Mouse (Mus musculus): ENCODE measurements around the gene Jph3. TPM values are rescaled to one million over a fixed set of nuclear protein-coding genes. Genes with fewer than 3 reads are reported as not detected.

Gene Jph3
- total RNA-seq (2021) = 1 to 10 TPM; 1.1 to 1.8 TPM
- long read RNA-seq, experiment 1 = 0 reads
- long read RNA-seq, experiment 2 = 0 reads

DNA sequence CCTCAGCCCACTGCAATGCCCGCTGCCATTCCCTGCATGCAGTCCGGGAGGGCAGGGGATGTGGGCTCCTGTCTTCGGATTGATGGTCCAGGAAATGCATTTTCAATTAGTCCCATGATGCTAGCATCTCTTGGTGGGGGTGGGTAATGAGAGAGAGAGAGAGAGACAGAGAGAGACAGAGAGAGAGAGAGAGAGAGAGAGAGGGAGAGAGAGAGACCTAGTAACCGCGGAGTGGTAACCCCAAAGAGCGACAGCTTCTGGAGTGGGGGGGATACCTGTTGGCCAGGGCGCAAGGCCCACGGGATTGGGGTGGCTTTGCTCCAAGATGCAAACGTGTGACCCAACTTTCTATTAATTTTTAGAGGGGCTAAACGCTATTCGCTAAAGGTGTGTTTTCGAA is at the start of gene Jph3:
TSS of gene Jph3 (plus strand) at position 301 of the 400 bp plus-strand sequence.
- DNase-seq = no peak

DNA sequence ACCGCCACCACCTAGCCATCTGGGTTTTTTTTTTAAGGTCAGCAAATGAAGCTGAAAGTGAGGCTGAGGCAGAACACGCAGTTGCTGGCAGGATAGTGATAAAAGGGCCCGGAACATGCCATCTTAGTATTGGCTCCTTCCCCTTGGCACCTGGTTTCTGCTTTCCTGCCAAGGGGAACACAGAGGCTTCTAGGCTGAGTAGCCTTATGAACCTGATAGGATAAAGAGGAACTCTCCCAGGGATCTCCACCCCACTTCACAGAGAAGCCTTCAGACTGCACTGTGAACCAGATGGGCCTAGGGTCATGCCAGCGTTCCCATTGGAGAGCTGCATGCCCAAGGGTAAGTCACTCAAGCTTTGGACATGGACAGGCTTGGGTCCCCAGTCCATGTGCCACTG is 48.5 kb upstream of the Jph3 start:
- DNase-seq = no peak

DNA sequence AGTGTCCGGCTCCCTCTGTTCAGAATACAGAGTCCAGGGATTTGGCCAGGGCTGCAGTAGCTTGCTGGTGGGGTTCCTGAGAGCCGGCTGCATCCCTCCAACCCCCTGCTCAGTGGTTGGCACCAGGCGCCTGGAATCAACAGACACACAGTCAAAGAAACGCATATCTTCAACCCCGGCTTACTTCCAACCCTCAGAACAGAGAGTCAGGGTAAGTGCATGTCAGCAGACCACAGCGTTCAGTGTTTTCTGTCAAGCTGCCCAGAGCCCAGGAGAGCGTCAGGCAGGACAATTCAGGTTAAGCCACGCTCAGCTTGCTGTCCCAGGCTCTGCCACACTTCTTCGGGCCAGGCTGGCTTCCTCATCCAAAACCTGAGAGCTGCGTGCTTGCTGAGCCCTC is 48.0 kb upstream of the Jph3 start:
- no peak for DNase-seq

DNA sequence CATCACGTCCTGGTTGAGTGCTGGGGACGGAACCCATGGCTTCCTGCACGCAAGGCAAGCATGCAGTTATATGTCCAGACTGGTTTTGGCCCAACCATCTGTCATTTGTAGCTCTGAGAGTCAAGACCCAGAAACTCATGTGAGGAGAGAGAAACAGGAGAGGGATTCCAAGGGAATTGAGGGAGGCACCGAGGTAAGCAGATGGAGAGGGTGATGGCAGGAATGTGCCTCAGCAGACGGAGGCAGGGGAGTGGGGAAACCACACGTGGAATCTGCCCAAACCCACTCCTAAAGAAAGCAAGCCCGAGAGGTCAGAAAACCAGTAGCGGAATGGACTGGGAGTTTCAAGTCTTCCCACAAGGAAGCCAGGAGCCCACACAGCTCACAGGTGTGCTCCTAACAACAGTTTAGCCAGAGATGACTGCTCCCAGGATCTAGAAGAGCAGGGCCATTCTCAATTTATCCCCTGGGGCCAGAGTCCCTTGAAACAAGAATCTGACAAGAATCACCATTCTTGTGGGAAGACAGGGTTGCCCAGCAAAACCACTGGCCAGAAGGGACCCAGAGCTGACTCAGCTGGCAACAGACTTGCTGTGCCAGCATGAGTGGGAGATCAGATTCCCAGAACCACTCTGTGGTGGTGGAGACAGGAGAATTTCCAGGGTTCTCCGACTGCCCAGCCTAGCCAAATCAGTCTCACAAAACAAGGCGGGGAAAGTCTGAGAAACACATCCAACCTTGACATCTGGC is 46.2 kb upstream of the Jph3 start:
- DNase-seq = no peak

DNA sequence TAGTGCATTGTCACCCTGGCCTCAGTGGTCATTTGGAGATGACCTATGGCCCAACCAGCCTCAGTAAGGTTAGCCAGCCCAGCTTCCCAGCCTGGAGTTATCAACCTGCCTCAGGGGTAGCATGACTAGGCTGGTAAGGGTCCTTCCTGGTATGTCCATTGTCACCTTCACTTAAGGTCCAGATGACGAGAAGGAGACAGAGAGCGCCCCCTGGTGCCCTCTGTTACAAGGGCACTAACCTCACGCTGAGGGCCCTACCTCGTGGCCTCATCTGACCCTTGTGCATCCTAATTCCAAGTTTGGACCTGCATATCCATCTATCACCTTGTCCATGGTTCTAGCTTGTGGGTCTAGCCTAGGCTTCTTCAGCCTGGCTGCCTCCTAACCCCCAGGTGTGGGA is 44.0 kb upstream of the Jph3 start:
- DNase-seq = peak; percentile 72 to 81

DNA sequence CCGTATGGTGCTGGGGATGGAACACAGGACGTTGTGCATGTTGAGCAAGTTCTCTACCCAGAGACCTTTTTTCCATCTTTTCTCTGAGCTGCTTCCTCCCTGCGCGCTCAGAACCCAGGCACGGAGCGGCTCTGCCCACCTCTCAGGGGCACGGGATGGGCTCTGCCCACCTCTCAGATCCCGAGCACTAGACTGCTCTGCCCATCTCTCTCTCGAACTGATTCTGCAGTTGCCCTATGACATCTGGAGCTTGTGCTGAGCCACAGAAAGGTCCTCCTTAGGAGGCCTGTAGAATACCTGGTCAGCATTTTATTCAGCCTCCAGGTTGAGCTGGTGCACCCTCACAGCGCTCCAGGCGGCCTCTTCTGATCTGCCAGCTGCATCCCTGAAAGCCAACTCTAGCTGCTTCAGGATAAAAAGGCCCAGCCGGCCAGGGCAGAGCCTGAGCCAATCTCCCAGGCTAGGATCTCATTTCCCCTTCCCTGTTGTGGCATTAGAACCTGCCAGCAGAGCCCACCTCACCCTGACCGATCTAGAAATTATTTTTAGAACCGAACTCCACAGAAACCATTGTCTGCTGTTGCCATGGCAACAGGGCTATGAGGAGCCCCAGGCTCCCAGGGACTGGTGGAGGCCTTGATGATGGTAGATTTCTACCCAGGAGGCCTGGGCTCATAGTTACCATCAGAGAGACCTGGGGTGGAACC is 41.8 kb upstream of the Jph3 start:
- no peak for DNase-seq

DNA sequence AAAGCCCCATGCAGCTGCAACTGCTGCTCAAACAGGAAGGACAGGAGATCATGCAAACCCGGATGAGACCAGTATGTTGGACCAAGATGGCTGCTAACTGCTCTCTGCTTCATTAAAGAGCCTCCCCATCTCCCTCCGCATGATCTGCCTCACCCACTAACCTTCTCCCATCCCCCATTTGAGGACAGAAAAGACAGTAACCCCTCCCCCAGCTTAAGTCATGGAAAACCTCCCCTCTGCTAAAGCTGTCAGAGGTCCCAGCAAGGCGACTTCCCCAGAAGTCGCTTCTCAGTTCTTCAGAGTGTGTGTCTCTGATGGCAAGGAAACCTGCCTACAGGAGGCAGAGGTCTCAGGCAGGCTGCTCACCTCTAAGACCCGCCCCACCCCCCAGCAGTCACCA is 40.9 kb upstream of the Jph3 start:
- no peak for DNase-seq

DNA sequence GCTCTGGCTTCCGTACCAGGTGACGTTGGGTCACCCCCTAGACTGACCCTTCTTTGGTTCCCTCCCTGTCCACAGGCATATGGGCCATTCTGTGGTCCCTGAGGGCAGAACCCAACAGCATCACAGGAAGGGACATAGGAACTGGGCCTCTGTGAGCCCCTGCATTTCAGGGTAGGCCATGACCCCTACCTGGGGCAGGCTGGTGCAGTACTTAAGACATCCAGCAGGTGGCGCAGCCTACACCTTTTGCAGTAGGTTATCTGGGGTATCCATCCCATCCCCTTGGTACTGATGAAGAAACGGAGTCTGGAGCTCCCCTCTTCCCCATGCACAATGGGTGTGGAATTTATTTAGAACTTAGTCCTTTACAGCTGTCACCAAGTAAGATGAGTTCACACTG is 35.0 kb upstream of the Jph3 start:
- DNase-seq = peak; percentile 59 to 63

DNA sequence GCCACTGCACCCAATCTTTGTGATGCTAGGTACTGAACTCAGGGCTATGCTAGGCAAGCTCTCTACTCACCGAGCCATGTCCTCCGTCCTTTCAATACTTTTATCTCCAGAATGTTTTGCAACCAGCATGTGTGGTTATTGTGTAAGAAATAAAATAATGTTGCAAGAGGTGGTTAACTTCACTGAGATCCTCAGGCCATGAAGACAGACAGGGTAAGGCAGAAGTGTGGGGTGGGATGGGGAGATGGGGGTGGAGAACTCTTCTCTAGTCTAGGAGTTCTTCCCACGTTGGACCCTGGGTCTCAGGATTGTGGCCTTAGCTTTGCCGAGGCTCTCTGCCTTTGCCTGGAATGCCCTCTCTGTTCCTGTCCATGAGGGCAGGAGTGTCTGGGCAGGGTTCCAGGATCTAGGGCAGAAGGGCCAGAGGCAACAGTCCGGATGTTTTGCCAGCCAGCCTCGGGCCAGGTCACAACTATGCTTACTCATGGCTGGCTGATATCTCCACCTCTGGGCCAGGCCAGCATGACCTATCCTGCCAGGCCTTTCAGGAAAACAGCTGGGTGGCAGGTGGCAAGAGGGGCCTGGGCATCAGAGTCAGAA is 33.7 kb upstream of the Jph3 start:
- DNase-seq = peak; percentile 83 to 90

DNA sequence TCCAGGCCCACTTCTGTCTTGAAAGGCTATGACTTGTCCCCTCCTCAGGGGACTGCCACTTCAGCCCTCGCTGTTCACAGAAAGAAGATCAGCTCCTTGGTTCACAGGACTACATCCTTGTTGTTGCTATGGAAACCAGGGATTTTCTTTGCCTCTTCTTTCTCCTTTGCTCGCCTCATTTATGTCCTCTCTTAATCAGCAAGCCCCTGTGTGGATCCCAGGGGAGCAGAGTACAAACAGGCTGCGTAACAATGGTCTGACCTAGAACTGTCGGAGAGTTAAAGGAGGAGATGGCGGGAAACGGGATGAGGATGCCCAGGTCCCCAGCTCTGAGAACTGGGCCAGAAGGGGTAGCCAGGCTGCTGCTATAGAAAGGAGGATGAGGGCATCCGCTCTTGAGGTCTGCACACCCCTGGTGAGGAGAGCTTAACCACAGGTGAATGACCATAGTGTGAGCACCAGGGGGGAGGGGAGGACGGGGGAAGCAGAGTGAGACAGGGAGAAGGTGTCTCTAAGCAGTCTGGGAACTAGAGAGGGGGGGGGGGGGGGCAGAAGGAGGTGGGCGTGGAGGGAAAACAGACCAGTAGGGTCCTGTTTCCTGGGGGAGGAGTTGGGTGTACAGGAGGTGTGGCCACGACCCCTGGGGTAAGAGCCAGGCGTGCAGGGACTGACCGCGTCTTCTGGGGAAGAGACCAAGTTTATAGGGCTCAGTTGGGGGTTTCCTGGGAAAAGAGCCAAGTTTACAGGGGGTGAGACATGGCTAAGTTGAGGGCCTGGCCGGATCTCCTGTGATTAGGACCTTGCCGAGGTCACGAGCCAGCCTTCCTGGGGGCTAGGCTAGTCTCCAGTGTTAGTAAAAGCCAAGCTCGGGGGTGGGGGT is 31.4 kb upstream of the Jph3 start:
- no peak for DNase-seq

DNA sequence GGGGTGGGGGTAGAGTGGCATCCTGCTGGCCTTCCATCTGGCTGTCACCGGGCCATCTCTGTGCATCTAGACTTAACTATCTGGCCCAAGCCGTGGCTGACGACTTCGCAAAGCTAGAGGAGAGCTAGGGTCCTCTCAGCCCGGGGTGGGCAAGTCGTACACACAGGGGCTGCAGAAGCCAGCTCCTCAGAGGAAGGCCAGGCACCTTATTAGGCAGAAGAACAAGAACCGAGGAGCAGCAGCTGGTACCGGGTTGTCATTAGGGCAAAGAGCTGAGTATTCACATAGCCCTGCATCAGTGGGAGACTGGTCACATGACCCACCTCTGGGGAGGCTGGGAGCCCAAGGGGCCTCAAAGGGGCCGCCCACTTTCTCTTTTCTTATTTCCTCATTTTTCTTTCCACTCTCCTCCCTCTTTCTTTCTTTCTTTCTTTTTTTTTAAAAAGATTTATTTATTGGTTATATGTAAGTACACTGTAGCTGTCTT is 30.8 kb upstream of the Jph3 start:
- DNase-seq = no peak

DNA sequence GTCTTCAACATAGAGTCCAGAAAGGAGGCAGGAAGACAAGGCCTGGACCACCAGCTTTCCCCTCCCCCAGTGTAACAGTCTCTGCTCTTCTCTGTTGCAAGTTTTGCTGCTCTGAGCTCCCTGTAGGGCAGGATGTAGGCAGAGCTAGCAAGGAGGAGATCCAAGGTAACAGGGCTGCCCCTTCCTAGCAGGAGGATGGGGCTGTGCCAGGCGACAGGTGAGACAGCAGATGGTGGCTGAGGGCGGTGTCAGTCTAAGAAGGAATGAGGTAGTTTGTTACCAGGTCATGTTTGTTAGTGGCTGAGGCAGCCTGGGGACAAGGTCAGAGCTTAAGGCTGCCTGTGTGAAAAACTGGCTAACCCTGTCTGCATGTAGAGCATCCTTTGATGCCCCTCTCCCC is 29.5 kb upstream of the Jph3 start:
- no peak for DNase-seq

DNA sequence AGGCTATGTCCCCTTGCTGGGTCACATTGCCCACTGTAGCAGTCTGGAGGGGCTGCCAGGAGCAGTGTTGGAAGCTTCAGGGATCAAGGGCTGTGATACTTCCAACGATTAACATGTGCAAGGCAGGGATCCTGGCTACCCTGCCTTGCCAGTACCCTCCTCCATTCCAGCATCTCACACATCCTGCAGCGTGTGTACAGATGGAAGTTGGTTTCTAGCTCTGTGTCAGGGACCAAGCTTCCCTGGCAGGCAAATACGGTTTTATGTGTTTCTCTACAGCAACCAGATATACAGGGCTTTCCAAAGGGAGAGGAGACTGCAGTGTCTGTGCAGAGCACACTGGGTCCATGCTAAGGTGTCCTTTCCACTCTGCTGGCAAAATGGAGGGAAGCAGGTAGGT is 24.2 kb upstream of the Jph3 start:
- no peak for DNase-seq

DNA sequence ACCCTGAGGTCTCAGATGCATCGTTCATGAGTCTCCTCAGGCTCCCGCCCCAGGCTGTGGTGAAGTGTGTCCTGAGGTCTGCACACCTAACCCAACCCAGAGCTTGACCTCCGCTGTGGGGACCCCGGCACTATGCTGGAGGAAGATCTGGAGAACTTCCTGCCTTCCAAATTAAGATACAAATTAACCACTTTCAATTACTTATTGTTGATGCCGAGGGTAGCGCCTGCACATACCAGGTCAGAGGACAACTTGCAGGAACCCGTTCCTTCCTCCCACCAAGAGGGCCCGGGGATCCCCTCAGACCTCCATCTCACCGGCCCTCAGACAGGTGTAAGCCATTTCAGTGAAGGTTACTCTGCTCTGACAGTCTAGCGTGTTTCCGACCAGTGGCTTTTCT is 22.5 kb upstream of the Jph3 start:
- DNase-seq = no peak

DNA sequence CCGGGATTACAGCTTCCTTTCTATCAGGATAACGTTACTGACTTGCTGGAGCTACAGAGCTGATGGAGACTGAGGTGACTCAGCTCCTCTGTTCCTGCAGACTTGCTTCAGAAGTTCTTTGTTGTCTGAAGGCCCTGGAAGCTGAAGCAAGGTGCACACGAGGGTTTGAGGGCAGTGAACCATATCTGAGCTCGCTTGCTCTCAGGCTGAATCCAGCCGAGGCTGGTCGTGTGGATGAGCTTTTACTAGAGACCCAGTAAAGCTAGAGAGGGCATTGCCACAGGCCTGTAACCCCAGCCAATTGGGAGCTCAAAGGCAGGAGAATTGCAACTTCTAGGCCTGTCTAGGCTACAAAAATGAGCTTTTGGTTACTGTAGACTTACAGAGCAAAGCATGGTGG is 21.0 kb upstream of the Jph3 start:
- DNase-seq = no peak

DNA sequence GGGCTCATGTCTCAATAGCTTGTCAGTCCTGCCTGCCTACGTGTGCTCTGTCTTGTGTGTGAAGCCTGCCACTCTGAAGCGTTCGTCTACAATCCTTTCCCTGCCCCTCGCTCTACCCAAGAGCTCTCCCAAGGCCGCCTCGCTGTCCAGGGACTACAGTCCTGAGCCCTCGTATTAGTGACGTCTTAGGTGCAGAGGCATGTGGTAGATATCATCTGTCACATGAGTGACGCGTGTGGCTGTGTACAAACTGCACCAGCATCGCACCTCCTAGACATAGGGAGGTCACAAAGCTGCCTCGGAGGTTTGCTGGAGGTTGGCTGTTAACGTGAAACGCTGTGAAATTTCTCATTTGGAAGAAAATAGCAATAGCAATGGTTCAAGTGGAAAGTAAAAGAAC is 11.9 kb upstream of the Jph3 start:
- DNase-seq = no peak

DNA sequence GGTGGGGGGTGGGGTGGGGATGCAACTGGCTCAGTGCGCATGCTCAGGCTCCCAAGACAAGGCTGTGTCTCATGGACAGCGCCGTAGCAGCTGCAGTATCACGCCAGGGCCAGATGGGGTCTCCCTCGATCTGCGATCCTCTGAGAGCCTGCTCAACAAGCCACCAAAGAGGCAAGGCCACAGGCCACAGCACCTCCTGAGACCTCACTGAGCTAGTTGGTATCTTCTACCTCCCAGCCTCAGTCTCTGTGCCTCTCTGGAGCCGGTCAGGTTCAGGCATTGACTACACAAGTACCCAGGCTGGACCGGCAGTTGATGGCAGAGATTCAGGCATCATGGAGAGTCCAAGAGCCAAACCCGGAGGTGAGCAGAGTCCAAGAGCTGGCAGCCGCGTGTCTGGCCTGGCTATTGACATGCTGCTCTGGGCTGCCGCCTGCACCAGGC is 11.4 kb upstream of the Jph3 start:
- peak; percentile 87 to 90 for DNase-seq

DNA sequence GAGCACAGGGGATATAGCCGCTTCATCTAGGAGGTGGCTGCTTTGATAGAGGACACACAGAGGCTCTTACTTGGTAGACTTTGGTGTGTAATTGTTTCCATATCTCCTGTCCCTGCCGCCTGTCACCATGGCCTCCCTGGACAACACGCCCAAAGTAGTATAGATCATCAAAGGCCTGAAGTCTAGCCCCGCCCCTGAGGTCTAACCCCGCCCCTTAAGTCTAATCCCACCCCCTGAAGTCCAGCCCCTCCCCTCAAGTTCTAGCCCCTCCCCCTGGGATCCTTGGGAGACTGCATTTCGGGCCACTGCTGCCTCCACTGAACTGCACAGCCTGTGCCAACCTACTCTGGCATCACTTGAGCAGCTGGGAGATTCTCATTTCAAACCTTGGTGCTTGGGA is 10.5 kb upstream of the Jph3 start:
- no peak for DNase-seq

DNA sequence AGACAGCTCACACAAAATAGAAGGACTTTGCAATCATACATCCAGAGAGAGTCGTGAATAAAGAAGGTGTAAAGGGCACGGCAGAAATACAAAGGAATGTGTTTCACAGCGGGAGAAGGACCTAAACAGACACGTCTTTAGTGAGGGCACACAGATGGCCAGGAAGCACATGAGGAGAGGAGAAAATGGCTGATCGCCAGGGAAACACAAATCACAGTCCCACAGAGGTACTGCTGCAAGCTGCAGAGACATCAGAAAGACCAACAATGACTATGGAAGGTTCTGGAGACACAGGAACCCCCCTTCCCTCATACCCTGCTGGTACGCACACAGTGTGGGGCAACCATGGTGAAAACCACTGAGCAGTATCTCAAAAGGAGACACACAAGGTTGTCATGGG is 8.4 kb upstream of the Jph3 start:
- no peak for DNase-seq

DNA sequence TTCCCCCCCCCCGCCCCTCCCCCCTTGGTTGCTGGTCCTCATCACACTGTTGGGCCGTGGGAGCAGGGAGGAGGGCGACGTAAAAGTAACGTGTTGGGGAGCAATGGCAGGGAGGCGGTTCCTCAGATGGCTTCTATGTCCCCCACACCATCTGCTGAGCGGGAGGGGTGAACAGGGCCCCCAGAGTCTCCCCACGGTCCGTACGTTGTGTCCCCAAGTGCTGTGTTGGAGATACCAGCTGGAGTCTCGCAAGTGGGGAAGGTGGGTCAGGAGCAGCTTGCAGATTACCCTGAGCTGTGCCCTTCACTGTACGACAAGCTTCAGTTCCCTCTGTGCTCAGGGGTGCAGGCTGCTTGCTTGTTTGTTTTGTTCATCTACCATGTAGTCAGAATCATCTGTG is 5.6 kb upstream of the Jph3 start:
- no peak for DNase-seq

DNA sequence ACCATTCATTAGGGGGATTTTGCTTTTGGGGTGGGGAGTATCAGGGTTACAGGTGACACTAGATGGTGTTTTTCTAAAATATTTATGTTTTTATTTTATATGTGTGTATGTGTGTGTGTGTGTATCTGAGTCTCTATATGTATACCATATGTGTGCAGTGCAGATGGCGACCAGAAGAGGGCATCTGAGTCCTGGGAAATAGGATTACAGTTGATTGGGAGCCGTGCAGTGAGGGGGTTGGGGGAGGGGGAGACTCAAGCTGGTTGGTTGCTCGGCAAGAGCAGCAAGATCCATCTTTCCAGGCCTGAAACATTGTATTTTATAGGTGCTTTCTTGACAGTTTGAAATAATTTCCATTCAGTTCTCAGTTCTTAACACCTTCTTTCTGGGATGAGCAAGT is 2.3 kb upstream of the Jph3 start:
- no peak for DNase-seq

DNA sequence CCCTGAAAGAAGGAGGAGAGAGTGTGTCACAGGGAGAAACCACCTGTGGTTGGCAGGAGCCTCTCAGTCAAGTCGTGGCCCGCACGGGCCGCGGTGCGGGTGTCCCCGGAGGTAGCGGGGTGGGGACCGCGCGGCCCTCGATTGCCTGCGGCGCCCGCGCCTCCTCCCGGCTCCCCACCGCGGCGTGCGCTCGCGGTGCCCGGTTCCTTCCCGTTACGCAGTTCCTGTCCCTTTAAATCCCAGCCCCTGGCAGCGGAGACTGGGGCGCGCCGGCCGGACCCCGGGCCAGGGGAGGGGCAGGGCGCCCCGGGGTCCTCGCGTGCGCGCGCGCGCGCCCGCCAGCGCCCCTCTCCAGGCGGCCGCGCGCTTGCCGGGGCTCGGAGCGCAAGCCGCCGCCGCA is 331 bp downstream of the Jph3 start:
- no peak for DNase-seq
